Mouse (Mus musculus) testis, adult 2 months (tissue): ENCODE data around the gene St3gal3.

Source experiments
- CTCF ChIP-seq: fragments of 200-500 bp; IDR thresholded peaks from 2 replicates; pipeline ENCODE4 v1.5.1; 2012; ENCODE audit warnings: low read depth, mild to moderate bottlenecking, inconsistent platforms, low read length, moderate library complexity; ENCODE audit not compliant: control insufficient read depth, insufficient read depth, insufficient replicate concordance
- POLR2A ChIP-seq: fragments of 200-500 bp; IDR thresholded peaks from 2 replicates; pipeline ENCODE4 v1.6.1; 2012; ENCODE audit warnings: low read depth, mild to moderate bottlenecking, inconsistent platforms, low read length, moderate library complexity; ENCODE audit not compliant: control insufficient read depth

DNA sequence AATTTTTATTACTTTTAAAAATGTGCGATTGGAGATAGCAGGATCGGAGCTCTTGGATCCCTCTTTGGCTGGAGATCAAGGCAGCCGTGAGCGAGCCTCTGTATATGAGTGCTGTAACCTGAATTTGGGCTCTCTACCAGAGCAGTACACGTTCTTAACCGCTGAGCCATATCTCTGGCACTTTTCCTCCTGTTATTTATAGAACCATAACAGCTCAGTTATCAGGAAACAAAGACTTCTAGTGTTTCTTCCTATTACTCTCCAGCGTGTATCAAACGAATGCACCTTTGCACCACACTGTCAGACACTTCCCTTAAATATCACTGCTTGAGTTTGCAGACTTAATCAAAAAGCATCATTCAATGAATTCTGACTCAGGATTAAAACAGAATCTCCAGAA is 147.9 kb downstream of the St3gal3 start:
- TF ChIP-seq CTCF: no peak
- no peak for TF ChIP-seq POLR2A
